Mouse (Mus musculus) olfactory bulb, adult 2 months (tissue): ENCODE data around the gene Apbb1ip. TPM values are rescaled to one million over a fixed set of nuclear protein-coding genes. Genes with fewer than 3 reads are reported as not detected.
"Not testable (repeated sequence)": the region's sequence is repeated elsewhere in the genome, so short reads cannot be mapped to it uniquely, and the experiment has no call there.

Experiments used
- H3K27ac ChIP-seq: fragments of 200-500 bp; 2 replicates; pipeline ENCODE4 v1.5.1; 2012; ENCODE audit warnings: low read depth, low read length; ENCODE audit not compliant: insufficient read depth
- H3K4me1 ChIP-seq: fragments of 200-500 bp; 2 replicates; pipeline ENCODE4 v1.6.1; 2012; ENCODE audit warnings: low read length; ENCODE audit not compliant: control insufficient read depth, insufficient read depth
- H3K4me3 ChIP-seq: fragments of 200-500 bp; 2 replicates; pipeline ENCODE4 v1.5.1; 2012; ENCODE audit warnings: mild to moderate bottlenecking, low read depth, low read length, moderate library complexity; ENCODE audit not compliant: insufficient read depth
- CTCF ChIP-seq: fragments of 200-500 bp; IDR thresholded peaks from 2 replicates; pipeline ENCODE4 v1.5.1; 2012; ENCODE audit warnings: low read depth, mild to moderate bottlenecking, low read length, moderate library complexity; ENCODE audit not compliant: insufficient read depth
- POLR2A ChIP-seq: fragments of 200-500 bp; IDR thresholded peaks from 2 replicates; pipeline ENCODE4 v1.6.1; 2012; ENCODE audit warnings: mild to moderate bottlenecking, low read depth, low read length, moderate library complexity; ENCODE audit not compliant: insufficient read depth
- WGBS: fragments of 180-500 bp; shearing (Covaris S2); methylation state at CpG from one replicate; pipeline ENCODE4 v1.1.7; 2018; 5-methylcytosine and 5-hydroxymethylcytosine counted together
- polyA plus RNA-seq: library from polyadenylated mRNA; stranded (reverse); fragments of >200 nt; gene quantifications from 2 replicates; pipeline ENCODE4 v1.2.4, GENCODE M21; 2012; ENCODE audit warnings: low replicate concordance; ENCODE audit not compliant: missing spikeins, insufficient read depth, insufficient read length

Apbb1ip gene
- polyA plus RNA-seq, 1 experiment, result not detected

GRCm38 (mm10) chr2:22857501-22857900, 83.6 kb downstream of the Apbb1ip start:
- no peaks in the 10 kb centered on the region for H3K4me1 ChIP-seq
- WGBS, result 18% methylated on average over 3 of the region's 3 CpGs
- no peak for TF ChIP-seq POLR2A
- no peak for TF ChIP-seq CTCF

GRCm38 (mm10) chr2:22862194-22862593, 88.3 kb downstream of the Apbb1ip start:
- 89% methylated on average over 2 of the region's 2 CpGs for WGBS
- H3K27ac ChIP-seq, result no peak overlapping the region
- H3K4me3 ChIP-seq, result no peak overlapping the region
- H3K4me1 ChIP-seq, result no peaks in the 10 kb centered on the region
- TF ChIP-seq POLR2A (no peak), CTCF (no peak)

More at GRCm38 (mm10) chr2:22857501-22857900, 83.6 kb downstream of the Apbb1ip start:
- H3K27ac ChIP-seq, result no peak overlapping the region
- H3K4me3 ChIP-seq, result no peak overlapping the region

GRCm38 (mm10) chr2:22864394-22865037, 90.6 kb downstream of the Apbb1ip start:
- not testable (repeated sequence) for H3K4me3 ChIP-seq, H3K27ac ChIP-seq, H3K4me1 ChIP-seq
- 4% methylated on average over 6 of the region's 6 CpGs for WGBS
- TF ChIP-seq CTCF, result peak; percentile 72

GRCm38 (mm10) chr2:22865818-22866217, 91.9 kb downstream of the Apbb1ip start:
- Histone ChIP-seq H3K27ac (no peak overlapping the region), H3K4me3 (no peak overlapping the region), H3K4me1 (no peaks in the 10 kb centered on the region)
- WGBS, result 98% methylated on average over 1 of the region's 1 CpGs
- TF ChIP-seq CTCF, result no peak
- no peak for TF ChIP-seq POLR2A

- 87% methylated on average over 7 of the region's 7 CpGs for WGBS
- no peak overlapping the region for H3K27ac ChIP-seq
- no peaks in the 10 kb centered on the region for H3K4me1 ChIP-seq
- no peak overlapping the region for H3K4me3 ChIP-seq
- TF ChIP-seq POLR2A (no peak), CTCF (no peak)
Measured at GRCm38 (mm10) chr2:22866894-22867424, 93.1 kb downstream of the Apbb1ip start.

- 92% methylated on average over 1 of the region's 1 CpGs for WGBS
- Histone ChIP-seq H3K27ac (no peak overlapping the region), H3K4me1 (no peaks in the 10 kb centered on the region), H3K4me3 (no peak overlapping the region)
- no peak for TF ChIP-seq CTCF
- no peak for TF ChIP-seq POLR2A
Measured at GRCm38 (mm10) chr2:22873159-22873558, 99.3 kb downstream of the Apbb1ip start.

- no peak overlapping the region for H3K4me3 ChIP-seq
- no peaks in the 10 kb centered on the region for H3K4me1 ChIP-seq
- no peak overlapping the region for H3K27ac ChIP-seq
- WGBS, result 74% methylated on average over 10 of the region's 10 CpGs
- TF ChIP-seq CTCF, result no peak
- no peak for TF ChIP-seq POLR2A
Measured at GRCm38 (mm10) chr2:22874628-22875027, 100.7 kb downstream of the Apbb1ip start.

GRCm38 (mm10) chr2:22876614-22877013, 102.7 kb downstream of the Apbb1ip start:
- TF ChIP-seq CTCF, result no peak
- no peak for TF ChIP-seq POLR2A
- H3K4me1 ChIP-seq, result no peaks in the 10 kb centered on the region
- no peak overlapping the region for H3K27ac ChIP-seq
- no peak overlapping the region for H3K4me3 ChIP-seq
- WGBS, result 93% methylated on average over 3 of the region's 3 CpGs

GRCm38 (mm10) chr2:22878781-22879180, 104.9 kb downstream of the Apbb1ip start:
- 23% methylated on average over 1 of the region's 1 CpGs for WGBS
- no peak overlapping the region for H3K27ac ChIP-seq

GRCm38 (mm10) chr2:22880726-22881125, 106.8 kb downstream of the Apbb1ip start:
- 86% methylated on average over 3 of the region's 3 CpGs for whole genome bisulfite sequencing
- not testable (repeated sequence) for H3K4me1 ChIP-seq, H3K27ac ChIP-seq, H3K4me3 ChIP-seq

More at GRCm38 (mm10) chr2:22878781-22879180, 104.9 kb downstream of the Apbb1ip start:
- H3K4me1 ChIP-seq, result no peaks in the 10 kb centered on the region
- no peak overlapping the region for H3K4me3 ChIP-seq
- TF ChIP-seq POLR2A (no peak), CTCF (no peak)
